Mouse (Mus musculus): ENCODE data around the gene Vti1a.

DNA sequence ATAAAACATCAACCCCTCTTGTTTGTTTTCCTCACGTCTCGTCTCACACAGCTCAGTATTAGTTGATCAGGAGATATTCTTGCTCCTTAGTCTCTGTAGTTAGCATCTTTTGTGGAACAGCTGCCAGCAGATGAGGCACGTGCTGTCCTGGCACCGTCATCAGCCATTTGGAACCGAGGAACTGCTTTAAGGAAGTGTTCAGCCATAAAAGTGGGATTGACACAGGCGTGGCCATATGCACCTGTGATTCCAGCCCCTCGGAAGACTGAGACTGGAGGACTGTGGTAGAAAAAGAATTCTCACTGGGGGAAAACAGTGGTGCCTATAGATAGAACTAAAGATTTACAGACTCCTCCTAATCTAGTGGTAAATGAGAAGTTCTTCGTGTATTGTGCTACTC lies 127.5 kb downstream of the Vti1a start:
- no peak for TF ChIP-seq CTCF (IDR thresholded peaks at IDR 0.05; ENCODE audit: low read depth, low read length)
- TF ChIP-seq POLR2A (IDR thresholded peaks at IDR 0.05; ENCODE audit: insufficient read depth, low read length): no peak
- no peak for TF ChIP-seq EP300 (IDR thresholded peaks at IDR 0.05; ENCODE audit: insufficient read depth, low read depth, low read length)
